Mouse (Mus musculus) frontal cortex, postnatal 25 days (tissue): ENCODE measurements at regions not wholly inside any gene's neighbourhood (a gene's known extent, or its start where the extent isn't known, plus 50 kb on each side); places are given as distances from the start of the nearest gene placed in this dataset.
A peak's percentile ranks its signal among the peaks of the same experiment; 100 is the strongest.

Experiments
- DNase-seq, 2 experiments: peaks; one replicate each; pipeline ENCODE4 v3.0.0; 2022; ENCODE audit warnings: low spot score in 2 of 2

DNA sequence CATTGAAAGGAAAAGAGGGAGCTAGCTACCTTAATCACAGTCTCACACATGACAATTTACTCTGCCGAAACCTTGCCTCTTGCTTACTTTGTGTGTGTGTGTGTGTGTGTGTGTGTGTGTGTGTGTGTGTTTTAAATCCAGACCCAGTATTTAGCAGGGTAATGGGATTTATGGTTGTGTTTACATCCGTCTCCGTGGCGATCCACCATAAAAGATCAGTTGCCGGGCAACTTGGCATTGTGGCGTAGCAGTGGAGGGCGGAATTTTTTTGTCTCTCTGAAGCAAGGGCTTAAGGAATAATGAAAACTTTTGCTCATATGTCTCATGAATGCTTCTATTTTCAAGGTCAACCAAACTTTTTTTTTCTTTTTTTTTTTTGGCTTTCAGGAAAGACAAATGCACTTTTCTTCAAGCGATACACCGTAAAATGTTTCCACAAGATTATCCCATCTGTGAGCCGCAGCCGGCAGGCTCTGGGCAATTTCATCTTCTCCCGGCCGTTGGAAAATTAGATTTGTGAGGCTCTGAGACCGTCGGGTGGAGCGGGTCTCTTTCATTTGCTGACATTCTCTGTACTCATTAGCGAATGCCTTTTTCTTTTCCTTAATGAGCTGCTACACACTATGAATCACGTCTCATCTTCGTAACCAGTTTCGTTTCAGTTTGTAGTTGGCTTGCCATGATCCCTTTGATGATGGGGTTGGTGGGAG, 53.9 kb upstream of the Ptch1 start:
- no peak for DNase-seq

DNA sequence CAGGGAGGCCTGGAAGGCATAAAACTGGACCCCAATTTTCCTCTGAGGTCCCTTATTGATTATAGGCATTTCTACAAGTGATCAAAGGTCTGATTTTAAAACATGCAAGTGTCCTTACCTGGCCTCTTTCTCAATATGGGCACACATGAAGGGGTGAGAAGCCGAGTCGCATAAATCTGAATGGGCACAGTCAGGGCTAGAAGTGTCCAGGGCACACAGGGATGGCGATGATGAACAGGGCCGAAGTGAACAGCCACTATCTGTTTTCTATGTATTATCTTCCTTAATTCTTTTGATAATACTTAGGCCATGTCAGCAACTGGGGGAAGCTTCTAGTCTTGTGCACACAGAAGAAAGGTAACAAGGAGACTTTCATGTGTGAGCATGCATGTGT, 54.5 kb upstream of the Ptch1 start:
- DNase-seq = no peak

DNA sequence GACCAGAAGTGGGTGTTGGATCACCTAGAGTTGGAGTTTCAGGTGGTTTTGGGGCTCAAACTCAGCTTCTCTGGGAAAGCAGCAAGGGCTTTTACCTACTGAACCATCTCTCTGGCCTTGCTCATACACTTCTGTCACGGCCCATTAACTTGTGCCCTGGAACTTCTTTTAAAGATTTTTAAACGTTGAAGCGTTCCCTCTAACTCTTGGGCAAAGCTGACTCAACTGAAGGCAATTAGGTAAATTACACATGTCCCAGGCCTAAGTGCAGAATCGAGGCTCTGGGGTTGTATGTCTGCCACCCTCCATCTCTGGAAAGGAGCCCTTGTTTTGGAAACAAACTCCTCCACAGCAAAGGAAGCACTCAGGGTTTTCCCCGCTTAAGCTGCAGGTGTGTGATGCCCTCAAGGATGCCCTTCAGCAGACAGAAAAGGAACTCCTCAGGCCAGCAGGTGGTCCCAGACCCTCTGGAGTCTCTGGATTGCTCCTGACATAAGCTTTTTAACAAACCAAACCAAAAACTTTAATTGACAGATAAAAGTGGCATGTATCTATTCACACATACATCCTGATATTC, 58.5 kb upstream of the Ptch1 start:
- no peak for DNase-seq

GRCm38 (mm10) chr13:63634294-63634693, 60.9 kb upstream of the Ptch1 start:
- DNase-seq = no peak

- DNase-seq = no peak
Observed at GRCm38 (mm10) chr13:63641649-63642226, 68.3 kb upstream of the Ptch1 start.

DNA sequence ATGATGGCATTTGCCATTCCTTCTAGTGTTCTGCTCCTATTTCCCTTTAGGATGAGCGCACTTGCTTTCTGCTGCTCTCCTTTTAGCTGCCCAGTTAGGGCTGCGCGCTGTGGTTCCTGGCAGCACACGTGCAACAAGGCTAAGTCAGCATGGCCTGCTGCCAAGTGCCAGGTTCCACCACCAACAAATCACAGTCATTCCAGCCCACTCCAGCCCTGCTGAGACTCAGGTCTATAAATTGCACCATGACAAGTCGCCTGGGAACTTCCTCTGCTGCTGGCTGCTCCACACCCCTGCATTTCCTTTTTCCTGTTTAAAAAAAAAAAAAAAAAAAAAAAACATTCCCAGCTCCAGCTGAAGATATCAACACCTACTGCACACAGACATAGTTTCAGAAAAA, 69.2 kb upstream of the Ptch1 start:
- peak; percentile 11 to 44 for DNase-seq

DNA sequence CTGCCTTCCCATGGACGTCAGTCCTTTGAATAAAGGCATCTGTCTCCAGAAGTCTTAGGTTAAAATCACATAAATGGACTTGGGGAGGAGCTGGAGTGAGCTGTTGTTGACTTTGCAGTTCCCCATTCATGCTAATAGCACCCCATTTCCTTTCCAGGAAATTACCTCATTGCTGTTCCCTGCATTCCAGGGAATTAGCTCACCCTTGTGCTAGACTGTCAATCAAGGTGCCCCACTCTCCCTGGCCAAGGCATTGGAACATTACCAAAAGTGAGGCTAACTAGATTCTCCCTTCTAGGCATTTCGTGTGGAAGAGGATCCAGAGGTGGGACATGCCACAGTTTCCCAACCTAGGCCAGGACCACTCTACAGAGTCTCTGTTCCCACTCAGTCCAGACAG, 70.0 kb upstream of the Ptch1 start:
- no peak for DNase-seq

DNA sequence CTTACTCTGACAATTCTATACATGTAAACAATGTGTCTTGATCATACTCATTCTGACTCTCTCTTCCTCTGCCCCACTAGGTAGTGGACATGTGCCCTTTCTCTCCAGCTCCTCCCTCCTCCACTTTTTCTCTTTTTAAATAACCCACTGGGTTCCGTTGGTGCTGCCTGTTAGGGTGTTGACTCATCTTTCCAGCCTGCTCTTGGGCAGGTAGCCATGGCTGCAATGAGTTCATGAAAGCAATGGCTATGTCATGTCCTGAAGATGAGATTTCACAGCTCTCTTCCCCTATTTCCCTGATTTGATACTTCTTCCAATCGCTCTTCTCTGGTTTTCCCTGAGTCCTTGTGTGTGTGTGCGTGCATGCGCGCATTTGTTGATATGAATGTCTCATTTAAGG, 70.9 kb upstream of the Ptch1 start:
- no peak for DNase-seq

GRCm38 (mm10) chr13:63649058-63649647, 75.8 kb upstream of the Ptch1 start:
- no peak for DNase-seq

GRCm38 (mm10) chr13:63654514-63654913, 81.1 kb upstream of the Ptch1 start:
- no peak for DNase-seq

- no peak for DNase-seq
Observed at GRCm38 (mm10) chr13:63657115-63657514, 83.7 kb upstream of the Ptch1 start.

GRCm38 (mm10) chr13:63659412-63659811, 86.0 kb upstream of the Ptch1 start:
- DNase-seq = no peak

- DNase-seq = no peak
Observed at GRCm38 (mm10) chr13:63660431-63660830, 87.0 kb upstream of the Ptch1 start.

- DNase-seq = no peak
Observed at GRCm38 (mm10) chr13:63668576-63668975, 95.2 kb upstream of the Ptch1 start.

DNA sequence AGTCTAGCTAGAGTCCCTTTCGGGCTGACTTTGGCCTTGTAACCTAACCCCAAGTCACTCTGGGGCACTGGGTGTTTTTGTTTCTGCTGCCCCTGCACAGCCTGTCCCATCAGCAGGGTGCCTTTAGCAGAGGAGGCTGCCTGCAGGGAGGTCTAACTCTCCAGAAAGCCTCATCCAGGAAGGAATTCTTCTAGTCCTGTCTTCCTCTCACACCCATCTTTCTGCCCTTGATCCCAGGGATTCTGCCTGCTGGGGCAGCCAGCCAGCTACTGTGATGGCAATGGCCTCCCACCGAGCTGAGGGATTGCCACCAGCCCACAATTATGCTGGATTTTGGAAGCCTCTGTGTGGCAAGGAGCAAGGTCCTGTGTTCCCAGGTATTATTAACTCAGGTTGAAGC, 95.6 kb upstream of the Ptch1 start:
- DNase-seq = no peak

- no peak for DNase-seq
Observed at GRCm38 (mm10) chr13:63672425-63672824, 99.0 kb upstream of the Ptch1 start.

DNA sequence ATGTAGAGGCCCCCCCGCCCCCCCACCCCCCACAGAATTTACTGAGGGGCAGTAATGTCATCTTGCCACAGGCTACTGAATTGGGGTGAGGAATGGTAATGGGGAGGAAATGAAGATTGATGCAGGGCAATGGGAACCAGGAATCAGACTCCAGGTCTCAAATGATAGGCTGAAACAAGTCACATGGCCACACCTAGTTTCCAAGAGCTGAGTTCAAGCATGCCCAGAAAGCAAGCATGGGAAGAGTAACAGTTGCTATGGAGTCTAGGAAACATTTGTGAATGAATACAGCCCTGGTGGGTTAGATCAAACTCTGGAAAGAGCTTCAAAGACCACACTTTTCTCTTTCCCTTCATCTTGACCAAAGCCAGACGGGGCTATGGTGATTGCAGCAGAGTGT, 104.3 kb upstream of the Ptch1 start:
- DNase-seq = no peak

DNA sequence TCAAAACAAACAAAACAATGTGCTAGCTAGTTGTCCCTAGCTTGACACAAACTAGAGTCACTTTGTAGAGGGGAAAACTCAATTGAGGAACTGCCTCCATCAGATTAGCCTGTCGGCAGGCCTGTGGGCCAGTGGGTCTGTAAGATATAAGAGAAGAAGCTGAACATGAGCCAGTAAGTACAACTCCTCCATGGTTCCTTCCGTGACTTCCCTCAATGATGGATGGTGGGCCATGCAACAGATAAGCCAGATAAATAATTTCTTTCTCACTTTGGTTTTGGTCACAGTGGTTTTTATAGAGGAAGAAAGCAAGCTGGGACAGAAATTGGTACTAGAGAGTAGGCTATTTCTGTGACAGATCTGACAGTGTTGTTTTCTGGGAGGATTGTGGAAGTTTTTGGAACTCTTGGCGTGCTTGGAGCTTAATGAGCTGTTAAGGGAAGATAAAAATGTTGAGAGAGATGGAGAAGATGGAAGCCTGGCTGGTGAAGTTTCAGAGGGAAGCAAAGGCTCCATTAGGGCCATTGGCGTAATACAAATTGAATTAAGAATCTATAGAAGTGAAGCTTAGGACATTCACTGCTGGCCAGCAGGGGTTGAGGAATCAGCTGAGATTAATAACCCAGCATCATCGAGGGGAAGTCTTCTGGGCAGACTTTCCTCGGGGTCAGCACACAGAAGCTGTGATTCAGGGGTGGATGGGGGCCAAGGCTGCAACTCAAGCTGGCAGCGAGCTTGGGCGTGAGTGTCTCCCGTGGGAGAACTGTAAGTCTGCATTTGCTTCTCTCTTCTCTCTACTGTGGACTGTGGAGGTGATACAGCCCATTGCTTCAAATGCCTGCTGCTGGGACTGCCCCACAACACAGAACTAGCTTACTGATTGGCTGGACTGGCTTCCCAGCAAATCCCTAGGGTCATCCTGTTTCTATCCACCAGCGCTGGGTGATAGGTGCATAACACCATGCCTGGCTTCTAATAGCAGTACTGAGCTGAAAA, 105.2 kb upstream of the Ptch1 start:
- DNase-seq = no peak

GRCm38 (mm10) chr13:63682341-63682740, 108.9 kb upstream of the Ptch1 start:
- no peak for DNase-seq

- DNase-seq = no peak
Observed at GRCm38 (mm10) chr13:63691974-63692373, 118.6 kb upstream of the Ptch1 start.

GRCm38 (mm10) chr13:63693636-63694035, 120.2 kb upstream of the Ptch1 start:
- DNase-seq = no peak

- DNase-seq = no peak
Observed at GRCm38 (mm10) chr13:63696399-63696798, 118.6 kb upstream of the Ercc6l2 start.
